Mouse (Mus musculus) MEL (cell line): ENCODE data around the gene Enpp7.

Source experiments
- CTCF ChIP-seq, 3 experiments: IDR thresholded peaks in 2 of 3; conservative IDR thresholded peaks in 1 of 3; 2 replicates each; pipeline ENCODE4 v1.5.1; 2011 to 2012; ENCODE audit warnings: low read length in 3 of 3, low read depth in 2 of 3, mild to moderate bottlenecking in 2 of 3, improper control_type of control experiment in 1 of 3, inconsistent platforms in 1 of 3, mixed read lengths in 1 of 3, moderate library complexity in 1 of 3; ENCODE audit not compliant: control insufficient read depth in 1 of 3, insufficient read depth in 1 of 3, poor library complexity in 1 of 3, severe bottlenecking in 1 of 3
- USF1 ChIP-seq: IDR thresholded peaks from 2 replicates; pipeline ENCODE4 v1.6.1; 2014; ENCODE audit warnings: low read depth, mild to moderate bottlenecking, inconsistent platforms, low read length, improper control_type of control experiment, moderate library complexity

DNA sequence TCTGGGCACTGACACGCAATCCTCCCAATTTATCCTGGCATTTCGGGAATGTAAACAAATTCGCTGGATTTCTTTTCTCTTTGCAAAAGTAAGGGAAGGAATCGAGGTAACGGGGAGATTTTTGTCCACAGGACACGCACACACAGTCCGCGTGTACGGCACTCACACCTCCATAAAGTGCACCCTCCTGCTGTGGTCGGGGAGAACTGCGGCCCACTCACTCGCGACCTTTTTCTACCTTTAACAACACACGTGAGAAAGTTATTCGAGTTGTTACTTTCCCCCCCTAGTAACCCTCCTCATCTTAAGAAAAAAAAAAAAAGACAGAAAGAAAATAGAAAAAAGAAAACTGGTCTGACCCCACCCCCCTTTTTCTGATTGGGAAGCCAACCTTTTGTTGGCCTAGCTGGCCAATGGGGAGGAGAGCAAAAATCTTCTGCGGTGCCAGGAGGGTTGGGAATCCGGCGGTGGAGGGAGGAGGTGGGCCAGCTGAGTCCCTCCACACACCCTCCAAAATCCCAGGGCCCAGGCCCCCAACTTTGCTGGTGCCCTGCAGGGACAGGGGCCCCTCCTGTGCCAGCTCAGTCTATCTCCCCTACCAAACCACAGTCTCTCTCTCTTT, 49.9 kb downstream of the Enpp7 start:
- TF ChIP-seq CTCF (IDR thresholded peaks at IDR 0.05 in 2 of 3, conservative IDR thresholded peaks at IDR 0.05 in 1 of 3; ENCODE audit: control insufficient read depth in 1 of 3, insufficient read depth in 1 of 3, low read depth in 2 of 3, low read length in 3 of 3, poor library complexity in 1 of 3, severe bottlenecking in 1 of 3) (no peak), USF1 (no peak)
